Mouse (Mus musculus) forebrain, postnatal 0 days (tissue): ENCODE results near the gene Gm28053. TPM values are rescaled to one million over a fixed set of nuclear protein-coding genes. Genes with fewer than 3 reads are reported as not detected.

ENCODE experiments used
- ATAC-seq: fragments of 200-750 bp; cut with Nextera tagmentation; 2 replicates; pipeline ENCODE4 v1.8.0; 2017; ENCODE audit warnings: mild to moderate bottlenecking, moderate library complexity
- DNase-seq: peaks from one replicate; pipeline ENCODE4 v3.0.0-alpha.2; 2015
- H3K27ac ChIP-seq: fragments of 300-500 bp; sonication (generic); 2 replicates; pipeline ENCODE4 v1.5.1; 2014; ENCODE audit warnings: low read depth, mild to moderate bottlenecking, antibody characterized with exemption, low read length, moderate library complexity, mixed read lengths
- H3K27me3 ChIP-seq: fragments of 300-500 bp; sonication (generic); 2 replicates; pipeline ENCODE4 v1.6.1; 2014; ENCODE audit warnings: mild to moderate bottlenecking, low read length, mixed read lengths; ENCODE audit not compliant: insufficient read depth
- H3K36me3 ChIP-seq: fragments of 300-500 bp; sonication (generic); 2 replicates; pipeline ENCODE4 v1.6.1; 2014; ENCODE audit warnings: mild to moderate bottlenecking, moderate library complexity; ENCODE audit not compliant: insufficient read depth
- H3K4me1 ChIP-seq: fragments of 300-500 bp; sonication (generic); 2 replicates; pipeline ENCODE4 v1.6.1; 2014; ENCODE audit warnings: antibody characterized with exemption; ENCODE audit not compliant: insufficient read depth
- H3K4me2 ChIP-seq: fragments of 300-500 bp; sonication (generic); 2 replicates; pipeline ENCODE4 v1.6.1; 2014; ENCODE audit warnings: low read depth, mild to moderate bottlenecking, moderate library complexity
- H3K4me3 ChIP-seq: fragments of 300-500 bp; sonication (generic); 2 replicates; pipeline ENCODE4 v1.5.1; 2014; ENCODE audit warnings: low read depth, low read length, mixed read lengths
- H3K9ac ChIP-seq: fragments of 300-500 bp; sonication (generic); 2 replicates; pipeline ENCODE4 v1.6.1; 2014; ENCODE audit warnings: mild to moderate bottlenecking
- H3K9me3 ChIP-seq: fragments of 300-500 bp; sonication (generic); 2 replicates; pipeline ENCODE4 v1.6.1; 2016; ENCODE audit warnings: low read length
- CTCF ChIP-seq: sonication (generic); IDR thresholded peaks from 2 replicates; pipeline ENCODE4 v1.5.1; 2016; ENCODE audit warnings: antibody characterized with exemption, control low read depth, low read depth
- WGBS: fragments of 180-500 bp; shearing (Covaris S2); extraction: QIAGEN DNeasy Blood & Tissue Kit; methylation state at CpG from one replicate; pipeline ENCODE4 v1.1.7; 2014; 5-methylcytosine and 5-hydroxymethylcytosine counted together
- polyA plus RNA-seq: library from polyadenylated mRNA; unstranded; fragments of >200 nt; fragmentation: Nextera tagmentation; extraction: Ambion mirVana; gene quantifications from 2 replicates; pipeline ENCODE4 v1.2.1, GENCODE M21; 2015
- total RNA-seq: library from RNA; depleted of rRNA; stranded (reverse); fragments of >200 nt; gene quantifications from 2 replicates; pipeline ENCODE4 v1.2.3, GENCODE M21; 2014

Gene Gm28053
- total and polyA plus RNA-seq, 2 experiments from 2014 or later, result not detected

- Histone ChIP-seq H3K9me3 (no peaks in the 10 kb centered on the region), H3K27ac (no peak overlapping the region), H3K4me1 (no peaks in the 10 kb centered on the region), H3K4me2 (no peak overlapping the region), H3K4me3 (no peak overlapping the region), H3K36me3 (no peaks in the 10 kb centered on the region), H3K9ac (no peak overlapping the region), H3K27me3 (no peaks in the 10 kb centered on the region)
- no peak for TF ChIP-seq CTCF
- DNase-seq, result no peak
- no peak for ATAC-seq
- WGBS, result 77% methylated on average over 4 of the region's 4 CpGs
Measured at GRCm38 (mm10) chr6:48696830-48697554, 21.4 kb upstream of the Gm28053 start.

GRCm38 (mm10) chr6:48697555-48697930 is 20.9 kb upstream of the Gm28053 start:
- WGBS, result 16% methylated on average over 1 of the region's 1 CpGs
- no peak for TF ChIP-seq CTCF
- no peaks in the 10 kb centered on the region for H3K4me1 ChIP-seq

GRCm38 (mm10) chr6:48698066-48698856 is 20.1 kb upstream of the Gm28053 start:
- Histone ChIP-seq H3K27me3 (no peaks in the 10 kb centered on the region), H3K27ac (no peak overlapping the region), H3K4me1 (no peaks in the 10 kb centered on the region), H3K4me2 (no peak overlapping the region), H3K36me3 (no peaks in the 10 kb centered on the region), H3K4me3 (no peak overlapping the region), H3K9ac (no peak overlapping the region), H3K9me3 (no peaks in the 10 kb centered on the region)
- DNase-seq (no peak), ATAC-seq (no peak)
- TF ChIP-seq CTCF, result no peak
- 74% methylated on average over 7 of the region's 7 CpGs for WGBS

More at GRCm38 (mm10) chr6:48697555-48697930, 20.9 kb upstream of the Gm28053 start:
- ATAC-seq (no peak), DNase-seq (no peak)
- Histone ChIP-seq H3K4me3 (no peak overlapping the region), H3K27me3 (no peaks in the 10 kb centered on the region), H3K36me3 (no peaks in the 10 kb centered on the region), H3K9ac (no peak overlapping the region), H3K9me3 (no peaks in the 10 kb centered on the region), H3K27ac (no peak overlapping the region), H3K4me2 (no peak overlapping the region)

GRCm38 (mm10) chr6:48698888-48699287 is 19.5 kb upstream of the Gm28053 start:
- TF ChIP-seq CTCF, result no peak
- Histone ChIP-seq H3K4me2 (no peak overlapping the region), H3K27me3 (no peaks in the 10 kb centered on the region), H3K4me3 (no peak overlapping the region), H3K27ac (no peak overlapping the region), H3K36me3 (no peaks in the 10 kb centered on the region), H3K9ac (no peak overlapping the region), H3K4me1 (no peaks in the 10 kb centered on the region), H3K9me3 (no peaks in the 10 kb centered on the region)
- WGBS, result 83% methylated on average over 3 of the region's 3 CpGs
- DNase-seq (no peak), ATAC-seq (no peak)

GRCm38 (mm10) chr6:48700251-48701075 is 17.9 kb upstream of the Gm28053 start:
- WGBS, result 60% methylated on average over 5 of the region's 5 CpGs
- H3K9ac ChIP-seq, result no peak overlapping the region

GRCm38 (mm10) chr6:48702146-48702545 is 16.3 kb upstream of the Gm28053 start:
- Histone ChIP-seq H3K4me3 (no peak overlapping the region), H3K36me3 (no peaks in the 10 kb centered on the region), H3K9ac (no peak overlapping the region), H3K9me3 (no peaks in the 10 kb centered on the region), H3K27ac (no peak overlapping the region), H3K27me3 (no peaks in the 10 kb centered on the region), H3K4me1 (no peaks in the 10 kb centered on the region), H3K4me2 (no peak overlapping the region)
- WGBS, result 87% methylated on average over 7 of the region's 7 CpGs
- TF ChIP-seq CTCF, result no peak
- no peak for DNase-seq
- no peak for ATAC-seq

More at GRCm38 (mm10) chr6:48700251-48701075, 17.9 kb upstream of the Gm28053 start:
- H3K4me2 ChIP-seq, result no peak overlapping the region
- H3K27me3 ChIP-seq, result no peaks in the 10 kb centered on the region
- ATAC-seq (no peak), DNase-seq (no peak)
- H3K27ac ChIP-seq, result no peak overlapping the region
- H3K36me3 ChIP-seq, result no peaks in the 10 kb centered on the region
- no peaks in the 10 kb centered on the region for H3K9me3 ChIP-seq
- H3K4me1 ChIP-seq, result no peaks in the 10 kb centered on the region
- TF ChIP-seq CTCF, result no peak
- no peak overlapping the region for H3K4me3 ChIP-seq

GRCm38 (mm10) chr6:48702601-48703000 is 15.8 kb upstream of the Gm28053 start:
- Histone ChIP-seq H3K27ac (no peak overlapping the region), H3K4me3 (no peak overlapping the region), H3K4me2 (no peak overlapping the region), H3K27me3 (no peaks in the 10 kb centered on the region), H3K9me3 (no peaks in the 10 kb centered on the region), H3K4me1 (no peaks in the 10 kb centered on the region), H3K36me3 (no peaks in the 10 kb centered on the region), H3K9ac (no peak overlapping the region)
- ATAC-seq, result no peak
- WGBS, result 74% methylated on average over 5 of the region's 5 CpGs
- DNase-seq, result no peak
- TF ChIP-seq CTCF, result no peak
